Mouse (Mus musculus): ENCODE results near the gene Tjp1. TPM values are rescaled to one million over a fixed set of nuclear protein-coding genes. Genes with fewer than 3 reads are reported as not detected.

Tjp1 gene
- total RNA-seq, 4 experiments from 2014 or later: 132 to 163 (median 150) TPM

DNA sequence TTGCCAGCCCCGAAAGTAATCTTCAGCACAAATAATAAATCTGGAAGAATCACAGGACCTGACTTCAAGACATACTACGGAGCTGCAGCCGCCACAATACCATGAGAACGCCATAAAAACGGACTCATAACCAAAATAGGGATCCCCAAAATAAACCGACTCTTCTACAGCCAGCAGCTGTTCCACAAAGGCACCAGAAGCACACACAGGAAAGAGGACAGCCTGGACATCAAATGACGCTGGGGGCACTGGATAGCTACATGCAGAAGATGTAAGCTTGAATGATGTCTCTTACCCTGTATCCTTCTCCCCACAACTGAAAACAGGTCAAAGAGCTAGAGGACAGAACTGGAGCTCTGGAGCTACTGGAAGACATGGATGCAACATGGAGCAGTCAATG is 138.0 kb downstream of the Tjp1 start:
- DNase-seq (ENCODE audit: low spot score in 2 of 2): no peak

DNA sequence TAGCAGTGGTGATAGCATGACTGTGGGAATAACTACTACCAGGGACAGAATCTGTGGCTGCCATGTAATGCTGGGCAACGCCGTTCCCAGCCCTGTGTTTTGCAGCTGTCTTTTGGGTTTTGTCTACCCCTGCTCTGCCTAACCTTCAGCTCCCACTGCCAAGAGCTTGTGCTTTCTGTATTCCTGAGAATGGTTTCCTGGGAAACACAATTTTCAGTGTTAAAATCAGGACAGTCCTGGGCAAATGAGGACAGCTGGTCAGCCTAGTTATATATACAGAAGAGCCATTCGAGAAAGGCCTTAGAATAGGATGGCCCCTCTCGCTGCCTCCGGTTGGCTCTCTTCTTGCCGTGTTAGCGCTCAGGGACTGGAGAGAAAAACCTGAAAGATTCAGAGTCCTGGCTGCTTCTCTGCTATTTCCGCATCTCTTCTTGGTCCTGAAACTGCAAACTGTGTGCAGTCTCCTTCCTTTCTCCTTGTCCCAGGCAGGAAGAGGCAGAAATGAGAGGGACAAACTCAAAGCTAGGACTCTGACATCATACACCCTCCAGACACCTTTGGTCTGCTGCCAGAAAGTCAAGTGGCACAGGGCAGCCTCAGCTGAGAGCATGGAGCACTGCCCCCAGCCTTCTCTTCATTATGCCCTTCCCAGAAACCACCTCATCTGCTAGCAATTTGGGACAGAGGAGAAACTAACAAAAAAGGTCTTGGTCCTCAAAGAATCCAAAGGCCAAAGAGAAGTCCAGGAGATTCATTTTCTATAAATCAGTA is 139.2 kb downstream of the Tjp1 start:
- DNase-seq (ENCODE audit: low spot score in 2 of 2): no peak

DNA sequence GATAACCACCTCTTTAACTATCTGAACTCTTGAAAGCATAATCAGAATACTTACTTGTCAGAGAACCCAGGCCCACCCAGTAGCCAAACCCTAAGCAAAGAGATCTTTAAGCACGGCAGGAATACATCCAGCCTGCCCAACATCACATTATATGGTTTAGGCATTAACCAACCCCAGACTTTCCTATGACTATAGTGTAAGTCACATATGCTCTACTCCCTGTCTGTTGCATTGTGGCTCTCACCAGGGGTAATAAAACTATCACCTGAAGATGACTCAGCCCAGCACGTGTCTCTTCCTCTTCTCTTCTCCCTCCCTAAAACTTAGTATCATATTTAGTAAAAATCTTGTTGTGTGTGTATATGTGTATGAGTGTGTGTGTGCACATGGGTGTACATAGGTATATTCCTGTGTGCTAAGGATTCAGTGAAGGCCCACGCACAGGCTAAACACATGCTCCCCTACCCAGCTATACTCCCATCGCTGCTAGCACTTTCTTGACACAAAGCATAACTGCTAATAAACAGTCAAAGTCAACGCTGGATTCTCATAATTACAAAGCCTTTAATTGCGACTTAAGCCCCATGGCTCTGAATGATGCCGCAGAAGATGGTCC is 139.9 kb downstream of the Tjp1 start:
- no peak for DNase-seq (ENCODE audit: low spot score in 2 of 2)

DNA sequence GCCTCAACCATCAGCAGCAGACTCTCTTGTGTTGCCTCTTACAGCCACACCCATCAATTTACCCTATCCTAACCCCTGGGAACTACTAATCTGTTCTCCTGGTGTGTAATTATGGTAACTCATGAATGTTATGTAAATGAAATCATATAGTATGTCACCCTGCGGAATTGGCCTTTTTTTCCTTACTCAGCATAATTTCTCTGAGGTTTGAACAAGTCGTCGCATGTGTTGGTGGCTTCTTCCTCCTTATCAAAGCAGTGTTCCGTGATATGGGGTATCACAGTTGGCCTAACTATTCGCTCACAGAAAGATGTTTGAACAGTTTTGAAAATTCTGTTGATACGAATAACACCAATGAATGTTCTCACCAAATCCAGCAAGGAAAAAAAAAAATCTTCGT is 142.8 kb downstream of the Tjp1 start:
- no peak for DNase-seq (ENCODE audit: low spot score in 2 of 2)

DNA sequence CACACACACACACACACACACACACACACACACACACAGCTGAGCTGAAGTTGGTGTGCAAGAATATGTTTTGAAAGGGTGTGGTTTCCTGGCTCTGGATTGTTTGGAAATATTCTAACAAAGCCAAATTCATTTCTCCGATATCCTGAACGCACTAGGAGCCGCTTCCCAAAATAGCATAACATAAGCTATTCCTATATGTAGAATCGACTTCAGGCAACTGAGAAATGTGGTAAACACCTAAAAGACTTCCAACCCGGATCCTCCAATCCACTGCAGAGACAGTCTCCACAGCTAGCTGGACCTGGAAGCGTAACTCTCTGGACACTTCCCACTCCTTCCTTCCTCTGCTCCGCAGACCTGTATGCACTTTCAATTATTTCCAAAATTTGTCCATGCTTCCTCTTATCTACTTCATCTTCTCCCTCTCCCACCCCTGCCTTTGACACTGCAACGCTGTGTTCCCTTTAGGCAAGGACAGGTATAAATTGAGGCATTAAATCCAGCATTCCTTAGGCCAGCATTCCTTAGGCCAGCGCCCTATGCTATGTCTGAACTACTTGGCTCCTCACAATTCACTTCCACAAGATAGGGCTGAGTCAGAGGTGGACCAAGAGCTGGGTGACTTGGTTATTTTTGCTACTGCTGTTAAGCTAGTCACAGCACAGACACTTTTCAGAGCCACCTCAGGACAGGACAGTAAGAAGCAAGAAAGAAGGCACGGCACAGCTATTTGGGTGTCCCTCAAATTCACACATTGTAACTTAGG is 144.9 kb downstream of the Tjp1 start:
- DNase-seq (ENCODE audit: low spot score in 2 of 2): no peak

DNA sequence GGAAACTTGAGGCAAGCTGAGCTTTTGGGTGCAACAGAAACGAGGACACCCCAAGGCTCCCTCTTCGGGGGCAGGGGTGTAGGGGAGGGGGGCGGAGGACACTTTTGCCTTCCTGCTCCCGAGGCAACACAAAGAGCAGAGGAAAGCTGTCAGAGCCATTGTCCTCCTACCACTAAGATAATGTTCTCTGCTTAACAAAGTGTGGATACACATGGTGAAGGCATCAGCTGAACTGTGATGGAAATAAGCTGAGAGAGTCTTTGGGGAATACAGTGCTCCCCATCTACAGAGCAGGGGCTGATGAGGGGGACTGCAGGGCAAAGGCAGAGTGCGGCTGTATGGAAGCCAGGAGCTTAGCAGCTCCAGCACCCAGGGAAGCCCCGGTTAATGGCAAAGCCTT is 145.7 kb downstream of the Tjp1 start:
- no peak for DNase-seq (ENCODE audit: low spot score in 2 of 2)

DNA sequence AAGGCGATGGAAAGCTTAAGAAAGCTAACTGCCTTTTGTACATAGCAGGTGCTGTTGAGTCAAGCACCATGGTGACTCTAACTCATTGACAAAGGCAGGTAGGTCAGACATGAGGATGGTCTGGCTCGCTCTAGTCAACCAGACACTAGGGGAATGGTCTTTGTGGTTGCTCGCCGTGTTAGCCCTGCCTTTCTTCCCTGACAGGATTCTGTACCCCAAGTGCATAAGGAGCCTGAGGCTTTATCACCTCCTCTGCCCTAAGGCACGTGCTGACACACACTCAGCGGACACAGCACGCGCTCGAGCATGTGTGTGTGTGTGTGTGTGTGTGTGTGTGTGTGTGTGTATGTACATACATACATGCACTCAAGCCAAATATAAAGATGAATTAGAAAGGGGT is 146.9 kb downstream of the Tjp1 start:
- no peak for DNase-seq (ENCODE audit: low spot score in 2 of 2)

DNA sequence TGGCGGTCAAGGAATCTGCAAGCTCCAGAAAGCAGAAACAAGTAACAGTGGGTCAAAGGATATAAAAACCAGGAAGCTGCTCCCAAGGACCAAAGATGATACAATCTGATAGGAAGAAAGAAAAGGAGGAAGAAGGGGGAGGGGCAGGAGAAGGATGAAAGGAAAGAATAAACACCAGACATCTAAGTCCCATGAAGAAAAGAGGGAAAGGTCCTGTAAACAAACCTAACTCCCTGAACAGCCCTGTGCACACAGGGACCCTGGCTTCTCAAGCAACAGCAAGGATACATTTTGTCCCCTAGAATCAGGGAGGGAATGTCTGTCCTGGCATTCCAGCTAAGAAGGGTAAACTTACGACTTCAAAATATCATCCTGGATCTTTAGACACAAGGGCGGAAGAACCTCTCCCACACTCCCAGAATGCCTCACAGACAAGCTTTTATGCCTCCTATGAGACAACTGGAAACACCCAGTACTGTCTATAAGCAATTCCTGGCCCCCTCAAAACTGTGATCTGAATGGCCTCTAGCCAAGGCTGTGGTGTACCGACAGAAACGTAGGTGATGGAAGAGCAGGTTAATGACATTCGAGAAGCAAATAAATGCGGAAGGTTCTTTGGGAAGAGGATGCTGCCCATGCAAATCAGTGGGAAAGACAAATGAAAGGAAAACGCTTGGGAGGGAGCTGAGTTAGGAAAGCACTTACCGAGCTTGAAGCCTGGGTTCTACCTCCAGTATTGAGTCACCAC is 148.6 kb downstream of the Tjp1 start:
- no peak for DNase-seq (ENCODE audit: low spot score in 2 of 2)

DNA sequence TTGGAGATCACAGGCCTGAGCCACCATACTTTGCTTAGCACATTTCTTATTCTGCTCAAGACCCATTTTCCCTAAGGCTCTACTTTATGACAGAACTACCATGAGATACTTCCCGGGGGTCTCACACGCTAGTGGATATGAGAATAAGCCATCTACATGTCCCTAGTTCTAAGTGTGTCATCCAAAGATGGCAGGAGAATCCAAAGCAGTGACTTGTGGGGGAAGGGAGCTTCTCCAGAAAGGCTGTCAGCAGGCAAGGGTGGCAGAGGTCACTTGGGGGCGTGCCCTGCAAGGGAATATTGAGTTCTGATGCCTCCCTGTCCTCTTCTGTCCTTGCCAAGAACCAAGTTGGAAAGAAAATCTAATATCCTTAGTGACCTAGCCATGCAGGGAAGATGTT is 150.1 kb downstream of the Tjp1 start:
- no peak for DNase-seq (ENCODE audit: low spot score in 2 of 2)

DNA sequence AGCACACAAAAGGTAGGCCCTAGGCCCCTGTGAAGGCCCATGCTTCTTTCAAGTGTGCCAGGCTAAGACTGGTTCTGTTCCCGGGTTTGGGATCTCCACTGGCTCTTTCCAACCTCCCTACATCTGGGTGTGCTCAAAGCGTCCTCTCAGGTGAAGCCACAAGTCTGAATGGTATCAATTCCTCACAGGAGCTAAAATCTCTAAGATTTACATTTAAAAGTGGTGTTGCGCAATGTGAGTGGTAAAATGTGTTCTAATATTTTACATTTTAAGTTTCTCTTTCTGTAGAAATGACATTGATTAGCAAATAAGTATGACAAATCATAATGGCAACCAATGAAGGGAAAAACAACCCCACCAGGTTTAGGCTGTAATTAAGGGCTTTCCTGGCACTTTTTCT is 152.0 kb downstream of the Tjp1 start:
- DNase-seq (ENCODE audit: low spot score in 2 of 2): no peak

DNA sequence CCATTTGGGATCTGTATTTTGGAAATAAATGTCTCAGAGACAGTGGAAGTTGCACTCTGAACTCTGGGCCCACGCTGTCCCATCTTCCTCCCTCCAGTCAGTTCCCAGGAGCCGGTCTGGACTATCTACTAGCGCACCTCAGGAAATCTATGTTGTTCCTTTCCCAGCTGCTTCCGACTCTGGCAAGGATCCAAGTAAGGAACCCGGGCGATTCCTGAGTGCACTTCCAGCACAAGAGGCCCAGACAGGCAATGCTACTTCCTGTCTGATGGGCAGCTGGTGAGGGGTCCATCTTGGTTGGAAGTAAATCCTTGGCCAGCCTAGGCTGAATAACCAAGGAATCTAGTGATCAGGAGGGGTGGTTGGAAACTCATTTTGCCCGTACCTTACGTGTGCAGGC is 152.4 kb downstream of the Tjp1 start:
- no peak for DNase-seq (ENCODE audit: low spot score in 2 of 2)

DNA sequence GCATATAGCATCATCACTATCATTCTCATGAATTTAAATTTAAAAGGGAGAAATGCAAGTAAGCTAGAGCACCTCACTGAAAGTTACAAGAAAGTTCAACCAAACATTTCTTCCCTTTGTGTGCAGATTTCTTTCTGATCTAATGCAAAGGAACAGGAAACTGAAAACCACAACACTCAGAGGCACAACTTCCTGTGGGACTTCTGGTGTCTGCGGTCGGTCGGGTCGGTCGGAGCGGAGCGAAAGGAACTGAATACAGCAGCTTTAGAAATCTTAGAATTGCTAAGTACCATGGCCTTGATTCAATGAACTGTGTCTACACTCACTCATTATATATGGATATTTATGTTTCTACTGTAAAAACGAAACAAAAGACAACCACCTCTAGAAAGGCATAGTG is 154.2 kb downstream of the Tjp1 start:
- DNase-seq (ENCODE audit: low spot score in 2 of 2): no peak

DNA sequence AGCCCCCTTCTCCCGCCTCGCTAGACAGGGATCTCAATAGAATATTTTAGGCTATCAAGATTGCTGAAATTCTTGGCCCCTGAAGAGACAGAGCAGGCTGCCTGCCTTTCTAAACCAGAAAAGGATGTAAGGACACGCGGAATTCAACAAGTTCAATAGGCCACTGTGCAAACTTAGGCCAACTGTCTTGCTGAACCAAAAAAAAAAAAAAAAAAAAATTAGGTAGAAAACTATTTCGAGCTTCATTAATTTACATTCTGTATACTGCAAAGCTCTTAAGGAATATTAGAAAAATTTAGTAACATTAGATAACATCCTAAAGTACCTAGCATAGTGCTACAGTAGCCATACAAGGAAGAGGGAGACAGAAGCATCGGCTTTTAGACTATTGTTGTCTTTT is 155.8 kb downstream of the Tjp1 start:
- no peak for DNase-seq (ENCODE audit: low spot score in 2 of 2)

DNA sequence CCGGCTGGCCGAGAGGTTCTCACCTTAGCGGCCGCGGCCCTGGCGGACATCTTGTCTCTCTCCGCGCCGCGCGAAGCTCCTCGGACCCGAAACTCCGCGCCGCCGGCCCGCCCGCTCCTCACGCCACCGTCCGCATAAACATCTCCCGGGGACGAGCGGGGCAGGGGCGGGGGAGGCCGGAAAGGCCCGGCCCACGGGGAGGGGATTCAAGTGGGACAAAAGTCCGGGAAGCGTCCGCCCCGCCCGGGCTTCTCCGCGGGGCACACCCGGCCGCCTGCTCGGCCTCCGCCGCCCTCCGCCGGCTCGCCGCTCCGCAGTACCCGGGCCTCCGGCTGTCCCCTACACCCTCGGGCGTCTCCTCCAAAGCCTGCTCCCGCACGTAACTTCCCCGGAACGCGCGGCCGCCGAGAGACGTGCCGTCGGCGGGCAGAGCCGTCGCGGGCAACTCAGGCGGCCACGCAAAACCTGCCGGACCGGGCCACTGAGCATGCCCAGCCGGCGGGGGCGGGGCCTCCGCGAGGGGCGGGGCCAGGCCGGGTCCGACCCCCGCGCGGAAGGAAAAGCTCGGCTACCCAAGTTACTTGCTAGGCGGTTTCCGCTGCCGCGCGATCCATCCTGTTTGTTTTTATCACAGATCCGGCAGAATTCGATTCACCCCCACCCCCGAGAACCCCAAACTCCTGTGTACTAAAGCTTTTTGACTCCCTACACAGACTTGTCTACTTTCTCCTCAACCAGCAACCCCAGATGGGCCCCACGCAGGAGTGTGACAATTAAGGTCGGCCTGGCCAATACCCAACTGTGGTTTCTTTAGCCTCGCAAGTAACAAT is 156.6 kb downstream of the Tjp1 start:
- DNase-seq (ENCODE audit: low spot score in 2 of 2): peak; percentile 74 to 87

DNA sequence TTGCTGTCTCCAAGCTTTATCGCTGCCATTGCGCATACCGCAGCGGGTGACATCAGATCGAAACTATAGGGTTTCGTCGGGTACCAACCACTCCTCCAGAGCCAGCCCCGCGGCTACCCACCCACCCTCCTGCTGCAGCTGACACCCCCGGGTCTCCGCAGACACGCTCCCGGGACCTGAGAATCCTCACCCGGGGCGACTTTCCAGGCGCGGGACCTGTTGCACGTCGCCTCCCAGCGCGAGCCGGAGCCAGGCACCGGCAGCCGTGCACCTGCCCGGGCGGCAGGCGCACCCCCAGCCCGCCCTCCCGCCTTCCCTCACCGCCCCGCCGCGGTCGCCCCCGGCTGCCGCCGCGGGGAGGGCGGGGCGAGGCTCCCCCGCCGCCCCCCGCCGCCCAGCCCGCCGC is 157.2 kb downstream of the Tjp1 start:
- DNase-seq (ENCODE audit: low spot score in 2 of 2): no peak

DNA sequence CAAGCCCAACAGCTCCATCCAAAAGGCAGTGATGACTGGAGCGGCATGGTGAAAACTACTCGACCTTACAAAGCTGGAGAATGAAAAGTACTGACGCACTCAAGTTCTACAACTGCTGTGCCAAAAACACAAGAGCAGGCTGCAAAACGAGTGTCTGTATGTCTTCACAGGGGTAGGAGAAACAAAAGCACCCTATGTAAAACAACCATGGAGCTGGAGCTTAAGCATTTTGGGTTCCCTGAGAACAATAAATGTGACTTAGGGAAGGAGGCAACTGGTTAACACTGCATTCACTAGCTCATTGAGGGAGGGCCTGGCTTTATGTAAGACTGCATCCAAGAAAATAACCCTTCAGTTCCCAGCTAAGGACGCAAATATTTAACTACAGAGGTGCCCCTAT is 158.5 kb downstream of the Tjp1 start:
- DNase-seq (ENCODE audit: low spot score in 2 of 2): no peak

DNA sequence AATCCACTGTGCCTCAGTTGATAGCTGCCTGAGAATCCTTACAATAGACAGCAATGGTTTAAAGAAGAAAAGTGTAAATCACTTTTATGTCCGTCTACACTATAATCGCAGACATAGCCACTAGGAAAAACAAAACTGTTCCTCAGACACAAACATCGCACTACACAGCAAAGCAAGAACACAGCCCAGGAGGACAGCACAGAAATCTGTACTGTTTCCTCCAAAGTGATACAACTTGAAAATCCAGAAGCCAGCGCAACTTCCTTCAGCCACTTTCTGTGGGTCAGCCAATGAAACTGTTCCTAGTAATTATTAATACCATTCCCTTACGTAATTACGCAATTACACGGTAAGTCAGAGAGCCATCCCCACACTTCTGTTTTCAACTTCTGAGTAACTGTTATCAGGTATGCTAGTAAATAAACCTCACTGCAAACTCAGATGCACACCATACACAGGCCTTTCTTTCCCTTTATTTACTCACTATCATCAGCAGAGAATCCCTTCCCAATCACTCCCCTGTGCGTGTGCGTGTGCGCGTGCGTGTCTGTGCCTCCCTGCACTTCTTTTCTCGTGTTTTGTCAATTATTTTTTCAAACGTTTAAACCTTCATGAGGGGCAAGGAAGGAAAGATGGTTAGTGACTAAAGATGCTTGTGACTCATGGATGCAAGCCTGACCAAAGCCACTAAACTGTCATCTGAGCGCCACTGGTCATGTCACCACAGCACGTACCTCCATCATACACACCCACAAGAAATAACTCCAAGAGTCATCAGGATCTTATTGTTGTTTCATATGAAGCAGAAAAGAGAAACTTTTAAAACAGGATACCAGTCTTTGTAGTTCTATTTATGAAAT is 160.0 kb downstream of the Tjp1 start:
- DNase-seq (ENCODE audit: low spot score in 2 of 2): no peak

DNA sequence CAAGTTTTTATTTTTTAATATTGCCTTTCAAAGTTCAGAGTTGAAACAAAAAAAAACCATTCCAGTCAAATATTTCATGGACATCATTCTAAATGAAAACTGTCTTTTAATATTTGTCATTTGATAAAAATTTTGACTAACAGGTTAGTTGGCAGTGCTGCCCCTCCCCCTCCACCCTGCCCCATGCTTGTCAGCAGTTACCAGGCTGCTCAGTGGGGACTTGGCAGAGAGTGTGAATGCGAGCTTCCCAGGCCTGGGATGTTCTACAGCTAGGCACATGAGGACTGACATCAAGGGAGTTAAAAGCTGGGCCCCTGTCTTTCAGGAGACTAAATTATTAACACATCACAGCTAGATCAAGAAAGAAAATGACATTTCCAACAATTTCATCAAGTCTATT is 161.4 kb downstream of the Tjp1 start:
- no peak for DNase-seq (ENCODE audit: low spot score in 2 of 2)

DNA sequence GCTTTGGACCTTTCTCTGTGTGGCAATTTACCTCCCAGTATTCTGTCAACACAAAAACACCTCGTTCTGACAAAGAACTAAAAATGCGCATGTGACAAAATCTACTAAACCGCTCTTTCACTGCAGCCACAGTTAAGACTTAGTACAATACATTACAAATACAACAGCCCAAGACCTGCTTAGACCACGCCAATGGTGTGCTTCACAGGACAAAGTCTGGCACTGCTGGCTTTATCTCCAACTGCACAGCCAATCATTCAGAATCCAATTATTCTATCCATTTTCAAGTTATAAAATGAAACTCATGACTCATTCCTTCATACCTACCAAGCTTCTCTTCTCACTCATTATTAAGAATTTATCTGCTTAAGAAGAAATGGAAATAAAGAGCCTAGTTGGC is 162.0 kb downstream of the Tjp1 start:
- DNase-seq (ENCODE audit: low spot score in 2 of 2): no peak

DNA sequence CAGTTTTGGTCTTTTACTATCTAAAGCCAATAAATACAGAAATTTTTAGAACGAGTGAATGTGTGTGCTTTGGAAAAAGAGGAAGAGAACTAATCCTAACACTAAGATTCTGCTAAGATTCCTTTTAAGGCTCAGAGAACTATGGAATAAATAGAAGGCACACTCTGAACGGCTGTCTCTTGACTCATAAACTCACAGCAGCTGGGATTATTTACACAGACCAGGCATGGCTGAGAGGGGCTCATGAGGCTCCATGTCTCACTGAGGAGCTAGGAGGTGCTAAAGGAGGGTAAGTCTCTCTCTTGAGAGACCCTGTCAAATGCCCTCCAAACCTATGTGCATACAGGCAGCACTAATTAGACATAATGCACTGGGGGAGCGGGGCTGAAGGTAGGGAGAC is 167.3 kb downstream of the Tjp1 start:
- no peak for DNase-seq (ENCODE audit: low spot score in 2 of 2)
